ENCODE assay signal across 9 mouse cellular contexts in genomic region chr4:137984212-137984611, GRCm38 (mm10). TPM values are rescaled to one million over a fixed set of nuclear protein-coding genes. Genes with fewer than 3 reads are reported as not detected.
DNase-seq lines count a peak whose midpoint lies in the region; ATAC-seq and TF ChIP-seq lines count a peak whose summit lies in the region.
"Had no signal": no experiment of that assay in that cellular context is flagged by ENCODE, and none has a peak within 500 bp of the region (broad histone marks: within the 10 kb centered on the region; RNA-seq: fewer than 3 reads in every experiment).

No protein-coding gene starts in this region.

- no peak overlapping the region for H3K9ac ChIP-seq in embryonic facial prominence, embryonic 11.5 days (replicated peaks; ENCODE audit: low read length)
- no peak overlapping the region for H3K9ac ChIP-seq in hindbrain, embryonic 15.5 days
- no peak overlapping the region for H3K9ac ChIP-seq in lung, postnatal 0 days (replicated peaks; ENCODE audit: low read depth)
- H3K9ac ChIP-seq: liver, embryonic 13.5 days had no signal

- H3K36me3 ChIP-seq in embryonic facial prominence, embryonic 11.5 days (replicated peaks; ENCODE audit: control insufficient read depth, insufficient read depth, low read depth, low read length): no peaks in the 10 kb centered on the region
- H3K36me3 ChIP-seq in hindbrain, embryonic 15.5 days: no peaks in the 10 kb centered on the region
- H3K36me3 ChIP-seq in lung, postnatal 0 days (ENCODE audit: insufficient read depth, low read length): no peaks in the 10 kb centered on the region
- H3K36me3 ChIP-seq: liver, embryonic 13.5 days had no signal

- no peak overlapping the region for H3K27ac ChIP-seq in embryonic facial prominence, embryonic 11.5 days (replicated peaks; ENCODE audit: low read depth, low read length)
- 0 out of 2 replicates have a peak overlapping the region, but pooled peaks have one; percentile 0 for H3K27ac ChIP-seq in hindbrain, embryonic 15.5 days (replicated peaks)
- H3K27ac ChIP-seq in lung, postnatal 0 days (ENCODE audit: low read length): no peak overlapping the region
- H3K27ac ChIP-seq: liver, embryonic 13.5 days had no signal

- no peak overlapping the region for H3K4me2 ChIP-seq in embryonic facial prominence, embryonic 11.5 days (ENCODE audit: low read depth, low read length)
- H3K4me2 ChIP-seq in hindbrain, embryonic 15.5 days: no peak overlapping the region
- H3K4me2 ChIP-seq in lung, postnatal 0 days (replicated peaks; ENCODE audit: low read depth, low read length): no peak overlapping the region
- H3K4me2 ChIP-seq: liver, embryonic 13.5 days had no signal

- no peak overlapping the region for H3K4me3 ChIP-seq in embryonic facial prominence, embryonic 11.5 days (ENCODE audit: low read depth, low read length)
- no peak overlapping the region for H3K4me3 ChIP-seq in hindbrain, embryonic 15.5 days
- H3K4me3 ChIP-seq in lung, postnatal 0 days (ENCODE audit: low read depth, low read length): no peak overlapping the region
- H3K4me3 ChIP-seq: liver, embryonic 13.5 days had no signal

- peak; percentile 40 for DNase-seq in left cerebral cortex, postnatal 4 days
- no peak for DNase-seq in left cerebral cortex, postnatal 36 days (ENCODE audit: low spot score in 2 of 2)
- peak; percentile 48 for DNase-seq in embryonic facial prominence, embryonic 11.5 days (ENCODE audit: low spot score)
- DNase-seq in lung, postnatal 0 days (ENCODE audit: low spot score): peak; percentile 74
- DNase-seq in frontal cortex, postnatal 25 days (ENCODE audit: low spot score in 2 of 2): no peak
- no peak for DNase-seq in layer of hippocampus, adult 9-10 months (ENCODE audit: low spot score)
- DNase-seq: liver, embryonic 13.5 days had no signal

- intact Hi-C loops in left cerebral cortex, postnatal 4 days (cut with DNase I): no loop called here
- intact Hi-C loops in left cerebral cortex, postnatal 36 days (cut with DNase I): no loop called here

- H3K9me3 ChIP-seq in embryonic facial prominence, embryonic 11.5 days (replicated peaks; ENCODE audit: control insufficient read depth, low read length): no peaks in the 10 kb centered on the region
- no peaks in the 10 kb centered on the region for H3K9me3 ChIP-seq in hindbrain, embryonic 15.5 days
- no peaks in the 10 kb centered on the region for H3K9me3 ChIP-seq in lung, postnatal 0 days (ENCODE audit: low read length)
- H3K9me3 ChIP-seq: liver, embryonic 13.5 days had no signal

- ATAC-seq in embryonic facial prominence, embryonic 11.5 days (replicated peaks; ENCODE audit: insufficient number of reproducible peaks, low FRiP score, low TSS enrichment, low read depth): no peak
- no peak for ATAC-seq in hindbrain, embryonic 15.5 days (ENCODE audit: low FRiP score, low read depth)
- peak; percentile 67 for ATAC-seq in lung, postnatal 0 days
- ATAC-seq: Patski had no signal

- 38% methylated on average over 10 of the region's 10 CpGs for WGBS in embryonic facial prominence, embryonic 11.5 days
- 33% methylated on average over 10 of the region's 10 CpGs for WGBS in hindbrain, embryonic 15.5 days
- 30% methylated on average over 10 of the region's 10 CpGs for WGBS in lung, postnatal 0 days

- no peak for TF ChIP-seq CTCF in lung, postnatal 0 days (IDR thresholded peaks at IDR 0.05)

- no peaks in the 10 kb centered on the region for H3K27me3 ChIP-seq in embryonic facial prominence, embryonic 11.5 days (ENCODE audit: control insufficient read depth, insufficient read depth, low read length)
- H3K27me3 ChIP-seq in hindbrain, embryonic 15.5 days: no peaks in the 10 kb centered on the region
- no peaks in the 10 kb centered on the region for H3K27me3 ChIP-seq in lung, postnatal 0 days (replicated peaks; ENCODE audit: insufficient read depth, low read length)
- H3K27me3 ChIP-seq: Patski had no signal

- TF ChIP-seq EP300 in lung, postnatal 0 days (IDR thresholded peaks at IDR 0.05): no peak

- H3K4me1 ChIP-seq in embryonic facial prominence, embryonic 11.5 days (ENCODE audit: control insufficient read depth, insufficient read depth, low read length): no peaks in the 10 kb centered on the region
- 0 out of 2 replicates have a peak, but pooled peaks cover 2% of the 10 kb centered on the region for H3K4me1 ChIP-seq in hindbrain, embryonic 15.5 days (replicated peaks)
- H3K4me1 ChIP-seq in lung, postnatal 0 days (ENCODE audit: insufficient read depth, low read depth, low read length): no peaks in the 10 kb centered on the region
- H3K4me1 ChIP-seq: liver, embryonic 13.5 days had no signal

RNA-seq across cellular contexts. Expression of gene Eif4g3, which starts 8.6 kb away (rescaled TPM):
- total RNA-seq in left cerebral cortex, postnatal 4 days (2021): 100 to 1,000 TPM; 192 TPM
- 100 to 1,000 TPM; 168 to 190 TPM for total RNA-seq in left cerebral cortex, postnatal 36 days (2021)
- 35.2 and 38.7 TPM in 2 replicates for polyA plus RNA-seq in embryonic facial prominence, embryonic 11.5 days (2014; fragmentation: Nextera tagmentation; extraction: Ambion mirVana)
- 49.9 and 51.0 TPM in 2 replicates for polyA plus RNA-seq in hindbrain, embryonic 15.5 days (2015; fragmentation: Nextera tagmentation; extraction: Ambion mirVana)
- polyA plus RNA-seq in lung, postnatal 0 days (2015; fragmentation: Nextera tagmentation; extraction: Ambion mirVana): 17.2 and 18.2 TPM in 2 replicates

Comparison
In these comparisons a context has a peak if more than half of its experiments do, and no peak if none do; other contexts are left out.
1. DNase-seq: peak in left cerebral cortex, postnatal 4 days (single experiment), embryonic facial prominence, embryonic 11.5 days (single experiment) and lung, postnatal 0 days (single experiment); none in left cerebral cortex, postnatal 36 days (0 of 2), frontal cortex, postnatal 25 days (0 of 2) and layer of hippocampus, adult 9-10 months (single experiment).